Mouse (Mus musculus): ENCODE data around the gene Gab1.

GRCm38 (mm10) chr8:80768451-80768850, 111.9 kb downstream of the Gab1 start:
- TF ChIP-seq CTCF (IDR thresholded peaks at IDR 0.05; ENCODE audit: low read depth, low read length) (no peak), POLR2A (IDR thresholded peaks at IDR 0.05; ENCODE audit: borderline replicate concordance, low read depth, low read length) (no peak)

Data from bone marrow macrophage, adult 2 months (primary cell).